Mouse (Mus musculus): ENCODE measurements at regions not wholly inside any gene's neighbourhood (a gene's known extent, or its start where the extent isn't known, plus 50 kb on each side); places are given as distances from the start of the nearest gene placed in this dataset.
"Not testable (repeated sequence)": the region's sequence is repeated elsewhere in the genome, so short reads cannot be mapped to it uniquely, and the experiment has no call there.

GRCm38 (mm10) chr3:80082780-80083519 lies 198.6 kb downstream of the Fam198b start:
- H3K4me2 ChIP-seq: no peak overlapping the region
- no peaks in the 10 kb centered on the region for H3K9me3 ChIP-seq
- H3K36me3 ChIP-seq: no peaks in the 10 kb centered on the region
- peaks cover 3% of the 10 kb centered on the region; the same call in 1 of the 2 replicates for H3K4me1 ChIP-seq (replicated peaks)
- H3K9ac ChIP-seq: no peak overlapping the region
- ATAC-seq (ENCODE audit: low FRiP score, low read depth): no peak
- H3K27me3 ChIP-seq: no peaks in the 10 kb centered on the region
- no peak overlapping the region for H3K27ac ChIP-seq (replicated peaks)
- no peak overlapping the region for H3K4me3 ChIP-seq
- WGBS: 79% methylated on average over 8 of the region's 8 CpGs

GRCm38 (mm10) chr3:80084168-80084567 lies 199.8 kb downstream of the Fam198b start:
- Histone ChIP-seq H3K4me2 (no peak overlapping the region), H3K4me3 (no peak overlapping the region), H3K27ac (replicated peaks) (no peak overlapping the region), H3K9me3 (no peaks in the 10 kb centered on the region), H3K27me3 (no peaks in the 10 kb centered on the region), H3K9ac (no peak overlapping the region), H3K36me3 (no peaks in the 10 kb centered on the region), H3K4me1 (replicated peaks) (peaks cover 3% of the 10 kb centered on the region; the same call in 1 of the 2 replicates)
- no peak for ATAC-seq (ENCODE audit: low FRiP score, low read depth)
- WGBS: 73% methylated on average over 3 of the region's 3 CpGs

- no peaks in the 10 kb centered on the region for H3K4me1 ChIP-seq (replicated peaks)
- WGBS: 80% methylated on average over 3 of the region's 3 CpGs
- H3K27ac ChIP-seq (replicated peaks): no peak overlapping the region
- no peaks in the 10 kb centered on the region for H3K9me3 ChIP-seq
- H3K36me3 ChIP-seq: no peaks in the 10 kb centered on the region
- H3K4me3 ChIP-seq: no peak overlapping the region
- no peak for ATAC-seq (ENCODE audit: low FRiP score, low read depth)
- H3K4me2 ChIP-seq: no peak overlapping the region
- no peaks in the 10 kb centered on the region for H3K27me3 ChIP-seq
- no peak overlapping the region for H3K9ac ChIP-seq
Measured at GRCm38 (mm10) chr3:80099625-80100024, 215.3 kb downstream of the Fam198b start.

- H3K36me3 ChIP-seq: no peaks in the 10 kb centered on the region
- no peak overlapping the region for H3K4me3 ChIP-seq
- H3K4me1 ChIP-seq (replicated peaks): no peaks in the 10 kb centered on the region
- no peak for ATAC-seq (ENCODE audit: low FRiP score, low read depth)
- no peaks in the 10 kb centered on the region for H3K9me3 ChIP-seq
- no peaks in the 10 kb centered on the region for H3K27me3 ChIP-seq
- no peak overlapping the region for H3K4me2 ChIP-seq
- WGBS: 43% methylated on average over 1 of the region's 1 CpGs
- no peak overlapping the region for H3K9ac ChIP-seq
- H3K27ac ChIP-seq (replicated peaks): no peak overlapping the region
Measured at GRCm38 (mm10) chr3:80120177-80120736, 235.9 kb downstream of the Fam198b start.

- no peaks in the 10 kb centered on the region for H3K4me1 ChIP-seq (replicated peaks)
- H3K27ac ChIP-seq (replicated peaks): no peak overlapping the region
- no peaks in the 10 kb centered on the region for H3K9me3 ChIP-seq
- H3K9ac ChIP-seq: no peak overlapping the region
- no peak for ATAC-seq (ENCODE audit: low FRiP score, low read depth)
- H3K4me2 ChIP-seq: no peak overlapping the region
- H3K27me3 ChIP-seq: no peaks in the 10 kb centered on the region
- H3K4me3 ChIP-seq: no peak overlapping the region
- WGBS: 85% methylated on average over 6 of the region's 6 CpGs
- H3K36me3 ChIP-seq: no peaks in the 10 kb centered on the region
Measured at GRCm38 (mm10) chr3:80123666-80124065, 239.3 kb downstream of the Fam198b start.

GRCm38 (mm10) chr3:80124621-80125020 lies 240.3 kb downstream of the Fam198b start:
- Histone ChIP-seq H3K4me1 (replicated peaks) (no peaks in the 10 kb centered on the region), H3K4me2 (no peak overlapping the region), H3K9me3 (no peaks in the 10 kb centered on the region), H3K4me3 (no peak overlapping the region), H3K27me3 (no peaks in the 10 kb centered on the region), H3K36me3 (no peaks in the 10 kb centered on the region), H3K27ac (replicated peaks) (no peak overlapping the region), H3K9ac (no peak overlapping the region)
- 89% methylated on average over 8 of the region's 8 CpGs for WGBS
- ATAC-seq (ENCODE audit: low FRiP score, low read depth): no peak

GRCm38 (mm10) chr3:80141697-80142096 lies 257.4 kb downstream of the Fam198b start:
- no peak for ATAC-seq (ENCODE audit: low FRiP score, low read depth)
- 45% methylated on average over 1 of the region's 1 CpGs for WGBS

GRCm38 (mm10) chr3:80160473-80160872 lies 276.1 kb downstream of the Fam198b start:
- no peak for ATAC-seq (ENCODE audit: low FRiP score, low read depth)
- H3K36me3 ChIP-seq: no peaks in the 10 kb centered on the region
- no peak overlapping the region for H3K9ac ChIP-seq

More at GRCm38 (mm10) chr3:80141697-80142096, 257.4 kb downstream of the Fam198b start:
- Histone ChIP-seq H3K27ac (replicated peaks) (no peak overlapping the region), H3K27me3 (no peaks in the 10 kb centered on the region), H3K36me3 (no peaks in the 10 kb centered on the region), H3K4me3 (no peak overlapping the region), H3K9me3 (no peaks in the 10 kb centered on the region), H3K4me1 (replicated peaks) (no peaks in the 10 kb centered on the region), H3K4me2 (no peak overlapping the region), H3K9ac (no peak overlapping the region)

GRCm38 (mm10) chr3:80181749-80182148 lies 297.4 kb downstream of the Fam198b start:
- ATAC-seq (ENCODE audit: low FRiP score, low read depth): no peak
- no peaks in the 10 kb centered on the region for H3K4me1 ChIP-seq (replicated peaks)
- no peaks in the 10 kb centered on the region for H3K9me3 ChIP-seq
- H3K27ac ChIP-seq (replicated peaks): peak overlapping the region; percentile 11; the same call in 1 of the 2 replicates
- H3K4me3 ChIP-seq: no peak overlapping the region
- H3K36me3 ChIP-seq: no peaks in the 10 kb centered on the region
- no peaks in the 10 kb centered on the region for H3K27me3 ChIP-seq
- no peak overlapping the region for H3K4me2 ChIP-seq
- WGBS: 61% methylated on average over 2 of the region's 2 CpGs
- no peak overlapping the region for H3K9ac ChIP-seq

More at GRCm38 (mm10) chr3:80160473-80160872, 276.1 kb downstream of the Fam198b start:
- no peak overlapping the region for H3K4me2 ChIP-seq
- H3K9me3 ChIP-seq: no peaks in the 10 kb centered on the region
- no peak overlapping the region for H3K27ac ChIP-seq (replicated peaks)
- no peaks in the 10 kb centered on the region for H3K4me1 ChIP-seq (replicated peaks)
- WGBS: 91% methylated on average over 2 of the region's 2 CpGs
- no peaks in the 10 kb centered on the region for H3K27me3 ChIP-seq
- no peak overlapping the region for H3K4me3 ChIP-seq

- H3K9ac ChIP-seq; H3K36me3 ChIP-seq; H3K4me3 ChIP-seq; H3K4me1 ChIP-seq (replicated peaks); H3K27me3 ChIP-seq; H3K4me2 ChIP-seq; ATAC-seq (ENCODE audit: low FRiP score, low read depth); H3K9me3 ChIP-seq: not testable (repeated sequence)
- WGBS: 29% methylated on average over 2 of the region's 2 CpGs
- H3K27ac ChIP-seq (replicated peaks): peak overlapping the region; percentile 11; the same call in 1 of the 2 replicates
Measured at GRCm38 (mm10) chr3:80182161-80182560, 297.8 kb downstream of the Fam198b start.

GRCm38 (mm10) chr3:80187406-80187805 lies 303.1 kb downstream of the Fam198b start:
- Histone ChIP-seq H3K27ac (replicated peaks) (no peak overlapping the region), H3K36me3 (no peaks in the 10 kb centered on the region), H3K9me3 (no peaks in the 10 kb centered on the region), H3K4me2 (no peak overlapping the region), H3K4me3 (no peak overlapping the region), H3K27me3 (no peaks in the 10 kb centered on the region), H3K4me1 (replicated peaks) (no peaks in the 10 kb centered on the region), H3K9ac (no peak overlapping the region)
- ATAC-seq (ENCODE audit: low FRiP score, low read depth): 0 out of 2 replicates have a peak, but pooled peaks have one; percentile 51
- WGBS: 87% methylated on average over 5 of the region's 5 CpGs

- H3K27ac ChIP-seq (replicated peaks): no peak overlapping the region
- H3K36me3 ChIP-seq: no peaks in the 10 kb centered on the region
- no peaks in the 10 kb centered on the region for H3K9me3 ChIP-seq
- 88% methylated on average over 2 of the region's 2 CpGs for WGBS
- no peaks in the 10 kb centered on the region for H3K4me1 ChIP-seq (replicated peaks)
- H3K4me3 ChIP-seq: no peak overlapping the region
- H3K4me2 ChIP-seq: no peak overlapping the region
- no peak overlapping the region for H3K9ac ChIP-seq
- no peaks in the 10 kb centered on the region for H3K27me3 ChIP-seq
- ATAC-seq (ENCODE audit: low FRiP score, low read depth): peak; percentile 42; the same call in 1 of the 2 replicates
Measured at GRCm38 (mm10) chr3:80200904-80201303, 316.6 kb downstream of the Fam198b start.

Measured in hindbrain, embryonic 15.5 days (tissue).